Mouse (Mus musculus): Measurements from ENCODE around the gene Stat2.
"Not testable (repeated sequence)": the region's sequence is repeated elsewhere in the genome, so short reads cannot be mapped to it uniquely, and the experiment has no call there.

- not testable (repeated sequence) for TF ChIP-seq EP300 (IDR thresholded peaks at IDR 0.05; ENCODE audit: insufficient read depth, low read depth, low read length); POLR2A (IDR thresholded peaks at IDR 0.05; ENCODE audit: insufficient read depth, low read length); CTCF (IDR thresholded peaks at IDR 0.05; ENCODE audit: low read depth, low read length)
Observed at GRCm38 (mm10) chr10:128272819-128273439, 2.6 kb downstream of the Stat2 start.
